In genomic region chr15:30427342-30427741, GRCm38 (mm10) we compare ENCODE assay signal across 9 mouse cellular contexts.
DNase-seq lines count a peak whose midpoint lies in the region; ATAC-seq lines count a peak whose summit lies in the region.
"Had no signal": no experiment of that assay in that cellular context is flagged by ENCODE, and none has a peak within 500 bp of the region (broad histone marks: within the 10 kb centered on the region; RNA-seq: fewer than 3 reads in every experiment).

No protein-coding gene starts in this region.

- H3K27ac ChIP-seq in liver, embryonic 12.5 days = no peak overlapping the region
- H3K27ac ChIP-seq: liver, embryonic 13.5 days had no signal

- no peaks in the 10 kb centered on the region for H3K27me3 ChIP-seq in liver, embryonic 12.5 days (replicated peaks)
- H3K27me3 ChIP-seq: liver, embryonic 13.5 days had no signal

- no peak overlapping the region for H3K4me2 ChIP-seq in liver, embryonic 12.5 days
- H3K4me2 ChIP-seq: liver, embryonic 13.5 days had no signal

- 23% methylated on average over 2 of the region's 2 CpGs for WGBS in liver, embryonic 12.5 days (ENCODE audit: insufficient replicate concordance)

- no peak overlapping the region for H3K9ac ChIP-seq in liver, embryonic 12.5 days
- H3K9ac ChIP-seq: liver, embryonic 13.5 days had no signal

- no peaks in the 10 kb centered on the region for H3K9me3 ChIP-seq in liver, embryonic 12.5 days (replicated peaks)
- H3K9me3 ChIP-seq: liver, embryonic 13.5 days had no signal

- H3K36me3 ChIP-seq in liver, embryonic 12.5 days = no peaks in the 10 kb centered on the region
- H3K36me3 ChIP-seq: liver, embryonic 13.5 days had no signal

- no peak overlapping the region for H3K4me3 ChIP-seq in liver, embryonic 12.5 days
- H3K4me3 ChIP-seq: liver, embryonic 13.5 days had no signal

- no peaks in the 10 kb centered on the region for H3K4me1 ChIP-seq in liver, embryonic 12.5 days
- H3K4me1 ChIP-seq: liver, embryonic 13.5 days had no signal

- no peak for ATAC-seq in liver, embryonic 12.5 days

- peak; percentile 56 to 60 for DNase-seq in cerebellum, postnatal 10 days
- no peak for DNase-seq in cerebellum, adult 8-10 months
- DNase-seq in liver = peak; percentile 14
- DNase-seq in embryo, embryonic 11 days = peak; percentile 50
- DNase-seq in layer of hippocampus, adult 9-10 months (ENCODE audit: low spot score) = peak; percentile 27
- peak; percentile 72 for DNase-seq in retina, postnatal 1 day
- DNase-seq in right cerebral cortex, postnatal 10 days (ENCODE audit: low spot score in 2 of 2) = no peak
- DNase-seq: liver, embryonic 13.5 days had no signal

Comparison
In these comparisons a context has a peak if more than half of its experiments do, and no peak if none do; other contexts are left out.
1. DNase-seq: peak in cerebellum, postnatal 10 days (2 of 2), liver (single experiment), embryo, embryonic 11 days (single experiment), layer of hippocampus, adult 9-10 months (single experiment) and retina, postnatal 1 day (single experiment); none in cerebellum, adult 8-10 months (single experiment) and right cerebral cortex, postnatal 10 days (0 of 2).